Mouse (Mus musculus) thymus, adult 2 months (tissue): ENCODE data around the gene Heg1. TPM values are rescaled to one million over a fixed set of nuclear protein-coding genes. Genes with fewer than 3 reads are reported as not detected.

Experiments used
- DNase-seq: peaks from one replicate; pipeline ENCODE4 v3.0.0; 2021
- H3K27ac ChIP-seq: fragments of 200-500 bp; 2 replicates; pipeline ENCODE4 v1.5.1; 2012; ENCODE audit warnings: low read length, control low read depth; ENCODE audit not compliant: control insufficient read depth, insufficient read depth
- H3K27me3 ChIP-seq: fragments of 200-500 bp; 2 replicates; pipeline ENCODE4 v1.6.1; 2012; ENCODE audit warnings: mild to moderate bottlenecking, low read length, moderate library complexity, mixed read lengths; ENCODE audit not compliant: control insufficient read depth, insufficient read depth
- H3K36me3 ChIP-seq: fragments of 200-500 bp; 2 replicates; pipeline ENCODE4 v1.6.1; 2012; ENCODE audit warnings: mild to moderate bottlenecking, low read length, moderate library complexity; ENCODE audit not compliant: control insufficient read depth, insufficient read depth
- H3K4me1 ChIP-seq: fragments of 200-500 bp; replicated peaks from 2 replicates; pipeline ENCODE4 v1.6.1; 2012; ENCODE audit warnings: low read length; ENCODE audit not compliant: control insufficient read depth, insufficient read depth
- H3K4me3 ChIP-seq: fragments of 200-500 bp; 2 replicates; pipeline ENCODE4 v1.5.1; 2012; ENCODE audit warnings: mild to moderate bottlenecking, low read length, control low read depth, moderate library complexity; ENCODE audit not compliant: control insufficient read depth, insufficient read depth
- CTCF ChIP-seq: fragments of 200-500 bp; IDR thresholded peaks from 2 replicates; pipeline ENCODE4 v1.5.1; 2012; ENCODE audit warnings: mild to moderate bottlenecking, control low read depth, low read length, moderate library complexity, borderline replicate concordance; ENCODE audit not compliant: control insufficient read depth, poor library complexity, insufficient read depth; ENCODE audit errors: extremely low read depth
- POLR2A ChIP-seq: fragments of 200-500 bp; IDR thresholded peaks from 2 replicates; pipeline ENCODE4 v1.6.1; 2012; ENCODE audit warnings: mild to moderate bottlenecking, low read length, control low read depth, moderate library complexity; ENCODE audit not compliant: control insufficient read depth, poor library complexity, insufficient read depth; ENCODE audit errors: extremely low read depth
- WGBS: fragments of 180-500 bp; shearing (Covaris S2); methylation state at CpG from one replicate; pipeline ENCODE4 v1.1.7; 2018; 5-methylcytosine and 5-hydroxymethylcytosine counted together
- polyA plus RNA-seq: library from polyadenylated mRNA; depleted of rRNA; stranded (reverse); fragments of >200 nt; gene quantifications from 2 replicates; pipeline ENCODE4 v1.2.3, GENCODE M21; 2012

Gene Heg1
- polyA plus RNA-seq, 1 experiment = 39.1 TPM

- no peaks in the 10 kb centered on the region for H3K4me1 ChIP-seq
- H3K4me3 ChIP-seq = no peak overlapping the region
- TF ChIP-seq POLR2A (no peak), CTCF (no peak)
- peaks cover 21% of the 10 kb centered on the region for H3K36me3 ChIP-seq
- no peak overlapping the region for H3K27ac ChIP-seq
- WGBS = 12% methylated on average over 6 of the region's 6 CpGs
- DNase-seq = no peak
- H3K27me3 ChIP-seq = no peaks in the 10 kb centered on the region
Measured at GRCm38 (mm10) chr16:33732237-33732749, 48.1 kb downstream of the Heg1 start.

- Histone ChIP-seq H3K36me3 (peaks cover 15% of the 10 kb centered on the region), H3K27me3 (no peaks in the 10 kb centered on the region), H3K27ac (no peak overlapping the region), H3K4me3 (no peak overlapping the region), H3K4me1 (no peaks in the 10 kb centered on the region)
- TF ChIP-seq POLR2A (no peak), CTCF (no peak)
- 58% methylated on average over 15 of the region's 15 CpGs for WGBS
- no peak for DNase-seq
Measured at GRCm38 (mm10) chr16:33732846-33733580, 48.8 kb downstream of the Heg1 start.

- DNase-seq = no peak
- TF ChIP-seq CTCF (no peak), POLR2A (no peak)
- H3K27me3 ChIP-seq = no peaks in the 10 kb centered on the region
- H3K4me3 ChIP-seq = no peak overlapping the region
- WGBS = 79% methylated on average over 6 of the region's 6 CpGs
- peaks cover 12% of the 10 kb centered on the region for H3K36me3 ChIP-seq
- H3K27ac ChIP-seq = no peak overlapping the region
- no peaks in the 10 kb centered on the region for H3K4me1 ChIP-seq
Measured at GRCm38 (mm10) chr16:33733864-33734263, 49.7 kb downstream of the Heg1 start.

GRCm38 (mm10) chr16:33734545-33734944 lies 50.4 kb downstream of the Heg1 start:
- WGBS = 67% methylated on average over 10 of the region's 10 CpGs
- no peaks in the 10 kb centered on the region for H3K4me1 ChIP-seq
- peaks cover 12% of the 10 kb centered on the region for H3K36me3 ChIP-seq
- no peak for TF ChIP-seq CTCF
- DNase-seq = no peak
- H3K27me3 ChIP-seq = no peaks in the 10 kb centered on the region
- no peak overlapping the region for H3K4me3 ChIP-seq
- H3K27ac ChIP-seq = no peak overlapping the region

GRCm38 (mm10) chr16:33735238-33735637 lies 51.1 kb downstream of the Heg1 start:
- Histone ChIP-seq H3K36me3 (peaks cover 12% of the 10 kb centered on the region), H3K27me3 (no peaks in the 10 kb centered on the region), H3K27ac (no peak overlapping the region), H3K4me1 (no peaks in the 10 kb centered on the region), H3K4me3 (no peak overlapping the region)
- WGBS = 96% methylated on average over 5 of the region's 5 CpGs
- DNase-seq = no peak
- TF ChIP-seq POLR2A = no peak
- no peak for TF ChIP-seq CTCF

GRCm38 (mm10) chr16:33735791-33736190 lies 51.6 kb downstream of the Heg1 start:
- H3K27me3 ChIP-seq = no peaks in the 10 kb centered on the region
- H3K27ac ChIP-seq = no peak overlapping the region
- H3K4me1 ChIP-seq = no peaks in the 10 kb centered on the region
- DNase-seq = no peak
- WGBS = 95% methylated on average over 5 of the region's 5 CpGs
- peaks cover 12% of the 10 kb centered on the region for H3K36me3 ChIP-seq
- TF ChIP-seq CTCF (no peak), POLR2A (no peak)
- no peak overlapping the region for H3K4me3 ChIP-seq

GRCm38 (mm10) chr16:33736746-33737145 lies 52.6 kb downstream of the Heg1 start:
- Histone ChIP-seq H3K27me3 (no peaks in the 10 kb centered on the region), H3K4me3 (no peak overlapping the region), H3K27ac (no peak overlapping the region), H3K4me1 (no peaks in the 10 kb centered on the region), H3K36me3 (peaks cover 4% of the 10 kb centered on the region; the same call in 1 of the 2 replicates)
- TF ChIP-seq CTCF (no peak), POLR2A (no peak)
- no peak for DNase-seq
- WGBS = 94% methylated on average over 6 of the region's 6 CpGs
